Mouse (Mus musculus): ENCODE data around the gene Guk1. TPM values are rescaled to one million over a fixed set of nuclear protein-coding genes. Genes with fewer than 3 reads are reported as not detected.

The Guk1 gene
- polyA plus RNA-seq, 1 experiment from 2014 or later = 131 TPM

GRCm38 (mm10) chr11:59226787-59227603 lies 35.0 kb upstream of the Guk1 start:
- 4% methylated on average over 21 of the region's 21 CpGs for WGBS

GRCm38 (mm10) chr11:59226251-59226650 lies 34.2 kb upstream of the Guk1 start:
- Histone ChIP-seq H3K9ac (ENCODE audit: low read depth, low read length) (peak overlapping the region; percentile 92), H3K27ac (ENCODE audit: low read depth, low read length) (no peak overlapping the region), H3K36me3 (ENCODE audit: control insufficient read depth, insufficient read depth, low read length) (peaks cover 8% of the 10 kb centered on the region), H3K4me1 (replicated peaks; ENCODE audit: control insufficient read depth, insufficient read depth, low read length) (peaks cover 58% of the 10 kb centered on the region), H3K4me3 (ENCODE audit: low read depth, low read length) (peak overlapping the region; percentile 86), H3K9me3 (ENCODE audit: control insufficient read depth, low read length) (no peaks in the 10 kb centered on the region), H3K4me2 (peak overlapping the region; percentile 98), H3K27me3 (replicated peaks; ENCODE audit: control insufficient read depth, insufficient read depth, low read length) (no peaks in the 10 kb centered on the region)
- no peak for DNase-seq (ENCODE audit: low spot score)
- 49% methylated on average over 3 of the region's 3 CpGs for WGBS
- no peak for ATAC-seq (replicated peaks; ENCODE audit: low FRiP score)

More at GRCm38 (mm10) chr11:59226787-59227603, 35.0 kb upstream of the Guk1 start:
- Histone ChIP-seq H3K4me3 (ENCODE audit: low read depth, low read length) (peak overlapping the region; percentile 86), H3K27me3 (replicated peaks; ENCODE audit: control insufficient read depth, insufficient read depth, low read length) (no peaks in the 10 kb centered on the region), H3K9ac (ENCODE audit: low read depth, low read length) (peak overlapping the region; percentile 92), H3K27ac (ENCODE audit: low read depth, low read length) (peak overlapping the region; percentile 91), H3K9me3 (ENCODE audit: control insufficient read depth, low read length) (no peaks in the 10 kb centered on the region), H3K36me3 (ENCODE audit: control insufficient read depth, insufficient read depth, low read length) (peaks cover 4% of the 10 kb centered on the region; the same call in 1 of the 2 replicates), H3K4me1 (replicated peaks; ENCODE audit: control insufficient read depth, insufficient read depth, low read length) (peaks cover 55% of the 10 kb centered on the region), H3K4me2 (peak overlapping the region; percentile 98)
- ATAC-seq (replicated peaks; ENCODE audit: low FRiP score) = no peak
- no peak for DNase-seq (ENCODE audit: low spot score)

- H3K27me3 ChIP-seq (replicated peaks; ENCODE audit: control insufficient read depth, insufficient read depth, low read length) = no peaks in the 10 kb centered on the region
- 40% methylated on average over 2 of the region's 2 CpGs for WGBS
- ATAC-seq (replicated peaks; ENCODE audit: low FRiP score) (no peak), DNase-seq (ENCODE audit: low spot score) (no peak)
- peak overlapping the region; percentile 98 for H3K4me2 ChIP-seq
- H3K9me3 ChIP-seq (ENCODE audit: control insufficient read depth, low read length) = no peaks in the 10 kb centered on the region
- H3K9ac ChIP-seq (ENCODE audit: low read depth, low read length) = no peak overlapping the region
- peaks cover 9% of the 10 kb centered on the region for H3K36me3 ChIP-seq (ENCODE audit: control insufficient read depth, insufficient read depth, low read length)
- H3K4me3 ChIP-seq (ENCODE audit: low read depth, low read length) = no peak overlapping the region
- no peak overlapping the region for H3K27ac ChIP-seq (ENCODE audit: low read depth, low read length)
- H3K4me1 ChIP-seq (replicated peaks; ENCODE audit: control insufficient read depth, insufficient read depth, low read length) = peaks cover 66% of the 10 kb centered on the region
Measured at GRCm38 (mm10) chr11:59225167-59225566, 33.2 kb upstream of the Guk1 start.

- H3K4me3 ChIP-seq (ENCODE audit: low read depth, low read length) = no peak overlapping the region
- no peaks in the 10 kb centered on the region for H3K9me3 ChIP-seq (ENCODE audit: control insufficient read depth, low read length)
- no peak overlapping the region for H3K4me2 ChIP-seq
- WGBS = 32% methylated on average over 2 of the region's 2 CpGs
- no peak for ATAC-seq (replicated peaks; ENCODE audit: low FRiP score)
- no peak overlapping the region for H3K9ac ChIP-seq (ENCODE audit: low read depth, low read length)
- DNase-seq (ENCODE audit: low spot score) = no peak
- peaks cover 10% of the 10 kb centered on the region for H3K36me3 ChIP-seq (ENCODE audit: control insufficient read depth, insufficient read depth, low read length)
- H3K27me3 ChIP-seq (replicated peaks; ENCODE audit: control insufficient read depth, insufficient read depth, low read length) = no peaks in the 10 kb centered on the region
- peaks cover 66% of the 10 kb centered on the region for H3K4me1 ChIP-seq (replicated peaks; ENCODE audit: control insufficient read depth, insufficient read depth, low read length)
- no peak overlapping the region for H3K27ac ChIP-seq (ENCODE audit: low read depth, low read length)
Measured at GRCm38 (mm10) chr11:59224470-59224869, 32.5 kb upstream of the Guk1 start.

- ATAC-seq (replicated peaks; ENCODE audit: low FRiP score) = no peak
Measured at GRCm38 (mm10) chr11:59224025-59224424, 32.0 kb upstream of the Guk1 start.

GRCm38 (mm10) chr11:59222306-59222705 lies 30.3 kb upstream of the Guk1 start:
- H3K4me1 ChIP-seq (replicated peaks; ENCODE audit: control insufficient read depth, insufficient read depth, low read length) = peaks cover 69% of the 10 kb centered on the region
- H3K4me2 ChIP-seq = no peak overlapping the region
- WGBS = 84% methylated on average over 4 of the region's 4 CpGs
- peaks cover 24% of the 10 kb centered on the region for H3K36me3 ChIP-seq (ENCODE audit: control insufficient read depth, insufficient read depth, low read length)
- H3K27ac ChIP-seq (ENCODE audit: low read depth, low read length) = no peak overlapping the region; the same call in 1 of the 2 replicates
- ATAC-seq (replicated peaks; ENCODE audit: low FRiP score) (no peak), DNase-seq (ENCODE audit: low spot score) (no peak)
- H3K4me3 ChIP-seq (ENCODE audit: low read depth, low read length) = no peak overlapping the region
- no peaks in the 10 kb centered on the region for H3K27me3 ChIP-seq (replicated peaks; ENCODE audit: control insufficient read depth, insufficient read depth, low read length)
- no peaks in the 10 kb centered on the region for H3K9me3 ChIP-seq (ENCODE audit: control insufficient read depth, low read length)
- no peak overlapping the region for H3K9ac ChIP-seq (ENCODE audit: low read depth, low read length)

More at GRCm38 (mm10) chr11:59224025-59224424, 32.0 kb upstream of the Guk1 start:
- no peak overlapping the region for H3K9ac ChIP-seq (ENCODE audit: low read depth, low read length)
- no peak overlapping the region for H3K27ac ChIP-seq (ENCODE audit: low read depth, low read length)
- DNase-seq (ENCODE audit: low spot score) = no peak
- no peak overlapping the region for H3K4me2 ChIP-seq
- H3K36me3 ChIP-seq (ENCODE audit: control insufficient read depth, insufficient read depth, low read length) = peaks cover 13% of the 10 kb centered on the region
- H3K9me3 ChIP-seq (ENCODE audit: control insufficient read depth, low read length) = no peaks in the 10 kb centered on the region
- no peaks in the 10 kb centered on the region for H3K27me3 ChIP-seq (replicated peaks; ENCODE audit: control insufficient read depth, insufficient read depth, low read length)
- 80% methylated on average over 3 of the region's 3 CpGs for WGBS
- H3K4me1 ChIP-seq (replicated peaks; ENCODE audit: control insufficient read depth, insufficient read depth, low read length) = peaks cover 64% of the 10 kb centered on the region
- no peak overlapping the region for H3K4me3 ChIP-seq (ENCODE audit: low read depth, low read length)

- Histone ChIP-seq H3K4me1 (replicated peaks; ENCODE audit: control insufficient read depth, insufficient read depth, low read length) (peaks cover 66% of the 10 kb centered on the region), H3K9ac (ENCODE audit: low read depth, low read length) (no peak overlapping the region), H3K9me3 (ENCODE audit: control insufficient read depth, low read length) (no peaks in the 10 kb centered on the region), H3K4me2 (no peak overlapping the region), H3K4me3 (ENCODE audit: low read depth, low read length) (no peak overlapping the region), H3K36me3 (ENCODE audit: control insufficient read depth, insufficient read depth, low read length) (peaks cover 24% of the 10 kb centered on the region), H3K27me3 (replicated peaks; ENCODE audit: control insufficient read depth, insufficient read depth, low read length) (no peaks in the 10 kb centered on the region), H3K27ac (ENCODE audit: low read depth, low read length) (no peak overlapping the region)
- ATAC-seq (replicated peaks; ENCODE audit: low FRiP score) (no peak), DNase-seq (ENCODE audit: low spot score) (no peak)
Measured at GRCm38 (mm10) chr11:59221604-59222003, 29.6 kb upstream of the Guk1 start.

- H3K36me3 ChIP-seq (ENCODE audit: control insufficient read depth, insufficient read depth, low read length) = peaks cover 33% of the 10 kb centered on the region
- peaks cover 46% of the 10 kb centered on the region for H3K4me1 ChIP-seq (replicated peaks; ENCODE audit: control insufficient read depth, insufficient read depth, low read length)
- no peak for DNase-seq (ENCODE audit: low spot score)
- H3K9me3 ChIP-seq (ENCODE audit: control insufficient read depth, low read length) = no peaks in the 10 kb centered on the region
- H3K27ac ChIP-seq (ENCODE audit: low read depth, low read length) = no peak overlapping the region
- H3K9ac ChIP-seq (ENCODE audit: low read depth, low read length) = no peak overlapping the region
- no peak overlapping the region for H3K4me2 ChIP-seq
- H3K27me3 ChIP-seq (replicated peaks; ENCODE audit: control insufficient read depth, insufficient read depth, low read length) = no peaks in the 10 kb centered on the region
- no peak for ATAC-seq (replicated peaks; ENCODE audit: low FRiP score)
- no peak overlapping the region for H3K4me3 ChIP-seq (ENCODE audit: low read depth, low read length)
Measured at GRCm38 (mm10) chr11:59219064-59219463, 27.1 kb upstream of the Guk1 start.
